Mouse (Mus musculus) G1E (cell line): ENCODE measurements around the gene Psme4. TPM values are rescaled to one million over a fixed set of nuclear protein-coding genes. Genes with fewer than 3 reads are reported as not detected.

Source experiments
- ATAC-seq: 2 replicates; pipeline ENCODE4 v1.8.0; 2016; ENCODE audit warnings: mild to moderate bottlenecking; ENCODE audit not compliant: insufficient number of reproducible peaks, poor library complexity, low FRiP score, severe bottlenecking; ENCODE audit errors: extremely low read depth
- DNase-seq: peaks from one replicate; pipeline ENCODE4 v3.0.0; 2012; ENCODE audit warnings: low spot score
- H3K27me3 ChIP-seq: 2 replicates; pipeline ENCODE4 v1.6.1; 2012; ENCODE audit warnings: mild to moderate bottlenecking, low read length, inconsistent platforms; ENCODE audit not compliant: insufficient read depth
- H3K36me3 ChIP-seq: replicated peaks from 2 replicates; pipeline ENCODE3; 2012; ENCODE audit warnings: mild to moderate bottlenecking, inconsistent platforms
- H3K4me1 ChIP-seq: 2 replicates; pipeline ENCODE4 v1.6.1; 2012; ENCODE audit warnings: low read depth, low read length, inconsistent platforms, mixed read lengths; ENCODE audit not compliant: insufficient read depth
- H3K4me3 ChIP-seq: 2 replicates; pipeline ENCODE4 v1.5.1; 2012; ENCODE audit warnings: low read depth, mild to moderate bottlenecking, inconsistent platforms, low read length, moderate library complexity, mixed read lengths
- H3K9me3 ChIP-seq: replicated peaks from 2 replicates; pipeline ENCODE4 v1.6.1; 2012; ENCODE audit warnings: inconsistent platforms
- CTCF ChIP-seq: IDR thresholded peaks from 2 replicates; pipeline ENCODE4 v1.5.1; 2012; ENCODE audit warnings: low read depth, low read length, inconsistent platforms, mixed read lengths
- GATA1 ChIP-seq: IDR thresholded peaks from 2 replicates; pipeline ENCODE4 v1.6.1; 2012; ENCODE audit warnings: borderline replicate concordance, low read length, inconsistent platforms, mixed read lengths
- GATA2 ChIP-seq: IDR thresholded peaks from 2 replicates; pipeline ENCODE4 v1.6.1; 2012; ENCODE audit warnings: low read depth, low read length, inconsistent platforms, borderline replicate concordance
- POLR2AphosphoS5 ChIP-seq: IDR thresholded peaks from 2 replicates; pipeline ENCODE4 v1.6.1; 2012; ENCODE audit warnings: low read depth, low read length, inconsistent platforms; ENCODE audit not compliant: insufficient replicate concordance
- TAL1 ChIP-seq: conservative IDR thresholded peaks from 2 replicates; pipeline ENCODE4 v1.6.1; 2012; ENCODE audit warnings: low read depth, low read length, inconsistent platforms, mixed read lengths
- polyA plus RNA-seq: library from polyadenylated mRNA; stranded (reverse); fragments of >175 nt; gene quantifications from 2 replicates; pipeline ENCODE4 v1.2.3, GENCODE M21; 2012
- total RNA-seq, 2 experiments: library from RNA; stranded (forward) in 1 of 2; stranded (reverse) in 1 of 2; fragments of 200-1000 nt in 1 of 2; fragments of >200 nt in 1 of 2; fragmentation: Nextera tagmentation in 1 of 2; gene quantifications; 2 replicates each; pipeline ENCODE4 v1.2.3; 2014 to 2017

Psme4 gene
- 131 and 156 TPM in 2 replicates for total RNA-seq (2014; fragmentation: Nextera tagmentation)
- total RNA-seq (2017): 82.9 and 94.5 TPM in 2 replicates
- 7.0 and 7.5 TPM in 2 replicates for polyA plus RNA-seq

DNA sequence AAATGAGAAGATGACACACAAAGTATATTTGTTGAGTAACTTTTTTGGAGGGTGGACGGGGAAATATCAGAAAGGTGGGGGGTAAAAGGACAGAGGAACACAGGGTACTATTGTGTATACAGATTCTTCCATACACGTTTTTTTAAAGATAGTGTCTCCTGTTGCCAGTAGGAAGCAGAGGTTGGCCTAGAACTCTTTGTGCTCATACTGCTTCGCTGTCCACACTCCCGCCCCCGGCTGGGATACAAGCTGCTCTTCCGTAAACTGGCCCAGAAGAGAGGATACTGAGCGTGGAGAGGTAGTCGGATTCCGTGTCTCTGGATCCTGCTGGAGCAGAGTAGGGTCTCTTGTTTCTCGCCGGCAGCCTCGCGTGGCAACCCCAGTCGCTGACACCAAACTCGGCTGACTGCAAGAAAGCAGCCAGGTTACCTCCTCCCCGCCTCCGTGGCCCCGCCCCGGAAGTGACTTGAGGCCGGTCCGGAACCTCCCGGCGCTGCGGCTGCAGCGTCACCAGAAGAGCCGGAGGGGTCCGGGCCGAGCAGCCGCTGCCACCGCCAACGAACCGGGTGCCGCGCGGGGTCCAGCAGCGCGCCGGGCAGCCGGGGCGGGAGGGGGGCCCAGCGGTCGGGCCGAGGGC lies at the start of gene Psme4:
Gene Psme4 (plus strand): TSS at position 460 of the 637 bp plus-strand sequence.
- H3K27me3 ChIP-seq: no peaks in the 10 kb centered on the region
- ATAC-seq (peak; percentile 86), DNase-seq (peak; percentile 93)
- peaks cover 21% of the 10 kb centered on the region for H3K4me1 ChIP-seq
- no peaks in the 10 kb centered on the region for H3K36me3 ChIP-seq
- peak within 1 kb of the TSS; percentile 85 for H3K4me3 ChIP-seq
- TF ChIP-seq TAL1 (no peak), CTCF (no peak), GATA2 (no peak), POLR2AphosphoS5 (no peak), GATA1 (no peak)
- no peaks in the 10 kb centered on the region for H3K9me3 ChIP-seq

DNA sequence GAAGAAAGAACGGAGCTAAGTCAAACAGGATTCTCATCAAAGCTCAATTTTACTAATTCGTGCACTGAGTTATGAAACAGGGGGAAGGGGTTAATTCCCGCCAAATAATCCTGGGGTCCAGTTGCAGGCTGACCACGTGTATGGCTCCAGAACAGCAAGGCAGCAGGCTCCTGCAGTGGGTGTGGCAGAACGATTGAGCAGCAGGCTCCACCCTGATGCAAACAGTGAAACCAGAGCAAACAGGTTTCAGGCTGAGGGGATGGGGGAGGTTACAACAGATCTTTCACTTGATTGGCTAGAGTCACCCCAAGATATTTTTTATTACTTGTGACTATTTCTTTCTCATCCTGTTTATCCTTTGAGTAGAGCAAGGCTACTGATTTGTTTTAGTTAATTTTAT lies 48.1 kb upstream of the Psme4 start:
- DNase-seq: no peak
- H3K4me3 ChIP-seq: no peak overlapping the region
- H3K27me3 ChIP-seq: peaks cover 2% of the 10 kb centered on the region; the same call in 1 of the 2 replicates
- TF ChIP-seq CTCF: no peak
- no peak for TF ChIP-seq GATA2
- TF ChIP-seq POLR2AphosphoS5: no peak
- TF ChIP-seq TAL1: no peak
- no peak for TF ChIP-seq GATA1
- no peaks in the 10 kb centered on the region for H3K36me3 ChIP-seq
- no peak for ATAC-seq
- no peaks in the 10 kb centered on the region for H3K4me1 ChIP-seq
- H3K9me3 ChIP-seq: no peaks in the 10 kb centered on the region

DNA sequence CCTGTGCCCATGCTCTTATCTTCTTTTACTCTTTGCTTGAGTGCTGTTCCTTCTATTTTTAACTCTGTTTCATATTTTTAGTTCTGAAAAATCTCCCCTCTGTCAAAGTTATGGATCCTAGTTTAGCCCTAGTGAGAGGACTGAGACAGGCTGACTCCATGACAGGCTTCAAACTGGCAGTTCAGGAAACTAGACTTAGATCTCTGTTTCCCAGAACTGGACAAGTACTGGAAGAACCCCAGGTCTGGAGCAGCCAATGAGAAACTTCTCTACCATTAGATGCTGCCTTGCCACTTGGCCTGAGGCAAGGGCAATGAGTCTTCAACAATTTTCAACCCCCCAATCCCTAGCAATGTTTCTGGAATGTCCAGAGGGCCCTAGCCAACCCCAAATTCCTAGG lies 40.8 kb upstream of the Psme4 start:
- TF ChIP-seq CTCF (no peak), TAL1 (no peak), GATA2 (no peak), POLR2AphosphoS5 (no peak), GATA1 (no peak)
- Histone ChIP-seq H3K27me3 (peaks cover 2% of the 10 kb centered on the region; the same call in 1 of the 2 replicates), H3K4me3 (no peak overlapping the region), H3K4me1 (no peaks in the 10 kb centered on the region), H3K9me3 (no peaks in the 10 kb centered on the region), H3K36me3 (no peaks in the 10 kb centered on the region)
- ATAC-seq (no peak), DNase-seq (no peak)

DNA sequence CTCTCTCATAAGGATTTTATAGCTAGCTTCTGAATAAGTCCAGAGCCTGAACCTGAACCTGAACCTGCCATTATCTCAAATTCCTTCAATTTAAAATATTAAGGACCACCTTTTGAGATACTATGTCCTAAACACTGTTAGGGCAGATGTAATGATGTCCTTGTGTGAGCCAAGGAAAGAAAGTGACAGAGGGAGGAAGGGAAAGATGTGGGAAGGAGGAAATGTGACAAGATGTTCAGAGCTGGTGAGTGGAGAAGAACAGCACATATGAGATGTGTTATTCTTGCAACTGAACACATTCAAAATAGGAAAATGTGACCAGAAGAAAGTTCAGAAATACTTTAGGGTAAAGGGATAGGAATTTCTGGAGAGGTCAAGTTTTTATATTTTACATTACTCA lies 38.1 kb upstream of the Psme4 start:
- no peak overlapping the region for H3K4me3 ChIP-seq
- no peaks in the 10 kb centered on the region for H3K36me3 ChIP-seq
- TF ChIP-seq POLR2AphosphoS5: no peak
- no peak for TF ChIP-seq GATA1
- no peak for TF ChIP-seq TAL1
- no peak for TF ChIP-seq CTCF
- TF ChIP-seq GATA2: no peak
- H3K27me3 ChIP-seq: peaks cover 2% of the 10 kb centered on the region; the same call in 1 of the 2 replicates
- ATAC-seq: no peak
- no peaks in the 10 kb centered on the region for H3K4me1 ChIP-seq
- H3K9me3 ChIP-seq: no peaks in the 10 kb centered on the region
- no peak for DNase-seq

DNA sequence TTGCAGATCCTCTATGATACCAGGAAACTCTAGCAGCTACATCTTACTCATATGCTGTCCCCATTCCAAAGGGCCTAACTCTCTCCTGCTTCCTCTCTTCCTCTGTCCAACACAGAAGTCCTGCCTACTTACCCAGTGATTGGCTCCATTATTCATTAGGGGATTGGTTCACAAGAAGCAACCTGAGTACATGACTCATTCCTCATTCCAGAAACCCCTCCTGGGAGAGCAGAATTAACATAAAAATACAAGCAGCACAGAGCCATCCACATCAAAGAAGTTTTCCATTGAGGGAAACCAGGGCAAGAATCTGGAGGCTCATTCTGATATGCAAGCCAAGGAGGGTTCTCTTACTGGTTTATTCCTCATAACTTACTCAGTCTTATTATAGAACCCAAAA lies 27.5 kb upstream of the Psme4 start:
- Histone ChIP-seq H3K4me3 (no peak overlapping the region), H3K9me3 (no peaks in the 10 kb centered on the region), H3K27me3 (no peaks in the 10 kb centered on the region; the same call in 1 of the 2 replicates), H3K36me3 (no peaks in the 10 kb centered on the region), H3K4me1 (no peaks in the 10 kb centered on the region)
- ATAC-seq: no peak
- TF ChIP-seq TAL1 (no peak), GATA1 (no peak), GATA2 (no peak), POLR2AphosphoS5 (no peak), CTCF (no peak)
- no peak for DNase-seq

DNA sequence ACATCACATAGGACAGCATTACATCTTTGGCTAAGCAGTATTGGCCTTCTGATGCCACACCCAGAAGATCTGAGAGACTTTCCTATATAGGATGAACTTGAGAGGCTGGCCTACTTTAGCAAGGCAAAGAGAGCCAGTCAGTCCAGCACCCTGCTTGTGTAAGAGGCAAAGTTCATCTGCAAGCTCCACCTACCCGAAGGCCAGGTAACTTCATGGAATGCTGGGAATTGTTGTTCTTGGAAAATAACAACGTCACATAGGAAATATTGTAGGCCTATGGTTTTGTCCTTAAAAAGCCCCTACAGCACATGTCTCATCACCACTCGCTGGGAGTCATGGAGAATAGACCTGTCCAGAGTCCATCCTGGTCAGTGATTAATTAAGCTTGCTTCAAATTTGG lies 22.6 kb upstream of the Psme4 start:
- Histone ChIP-seq H3K4me1 (no peaks in the 10 kb centered on the region), H3K27me3 (peaks cover 7% of the 10 kb centered on the region; the same call in 1 of the 2 replicates), H3K4me3 (no peak overlapping the region), H3K36me3 (no peaks in the 10 kb centered on the region), H3K9me3 (no peaks in the 10 kb centered on the region)
- no peak for ATAC-seq
- TF ChIP-seq TAL1: no peak
- TF ChIP-seq CTCF: no peak
- TF ChIP-seq GATA1: no peak
- no peak for TF ChIP-seq POLR2AphosphoS5
- TF ChIP-seq GATA2: no peak
- DNase-seq: no peak

DNA sequence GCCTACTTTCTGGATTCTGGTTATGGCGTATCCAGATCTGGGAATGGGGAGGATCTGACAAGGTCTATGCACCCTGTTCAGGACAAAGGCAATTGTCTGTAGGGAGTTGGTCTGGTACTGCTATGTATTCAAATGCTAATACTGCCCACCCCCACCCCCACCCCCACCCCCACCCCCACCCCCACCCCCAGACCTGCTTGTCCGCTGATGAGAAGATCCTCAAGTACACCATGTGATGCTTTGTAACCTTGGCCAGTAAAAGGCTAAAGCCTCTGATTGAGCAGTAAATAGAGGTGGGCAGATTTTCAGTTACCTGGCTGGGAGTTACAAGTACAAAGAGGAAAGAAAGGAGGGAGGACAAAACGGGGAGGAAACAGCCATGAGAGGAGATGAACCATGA lies 21.9 kb upstream of the Psme4 start:
- Histone ChIP-seq H3K36me3 (no peaks in the 10 kb centered on the region), H3K27me3 (peaks cover 8% of the 10 kb centered on the region), H3K9me3 (no peaks in the 10 kb centered on the region), H3K4me3 (no peak overlapping the region), H3K4me1 (no peaks in the 10 kb centered on the region)
- DNase-seq (no peak), ATAC-seq (no peak)
- TF ChIP-seq CTCF: no peak
- TF ChIP-seq GATA2: no peak
- TF ChIP-seq GATA1: no peak
- no peak for TF ChIP-seq POLR2AphosphoS5
- no peak for TF ChIP-seq TAL1
